In genomic region chr8:45469006-45469405, GRCm38 (mm10) we compare ENCODE assay signal across 9 mouse cellular contexts. TPM values are rescaled to one million over a fixed set of nuclear protein-coding genes. Genes with fewer than 3 reads are reported as not detected.
"Had no signal": no experiment of that assay in that cellular context is flagged by ENCODE, and none has a peak within 500 bp of the region (broad histone marks: within the 10 kb centered on the region; RNA-seq: fewer than 3 reads in every experiment).

No protein-coding gene starts in this region.

- H3K9me3 ChIP-seq: liver, embryonic 13.5 days; neural tube, embryonic 13.5 days had no signal

- H3K27ac ChIP-seq: liver, embryonic 13.5 days; neural tube, embryonic 13.5 days had no signal

- DNase-seq: liver, embryonic 13.5 days; lung, adult 2 months; midbrain, embryonic 14.5 days; thymus, adult 18-20 months; thymus, postnatal 36 days had no signal

- H3K36me3 ChIP-seq: liver, embryonic 13.5 days; neural tube, embryonic 13.5 days had no signal

- H3K4me3 ChIP-seq: liver, embryonic 13.5 days; myocyte; neural tube, embryonic 13.5 days had no signal

- H3K9ac ChIP-seq: liver, embryonic 13.5 days; neural tube, embryonic 13.5 days had no signal

- H3K27me3 ChIP-seq: liver, embryonic 13.5 days; neural tube, embryonic 13.5 days had no signal

- H3K4me2 ChIP-seq: liver, embryonic 13.5 days; midbrain, embryonic 11.5 days; neural tube, embryonic 13.5 days had no signal

- H3K4me1 ChIP-seq: liver, embryonic 13.5 days had no signal

RNA-seq across cellular contexts. Expression of gene Sorbs2, which starts 38.6 kb away (rescaled TPM):
- total RNA-seq: monocyte, adult 5-6 weeks had no signal

RNA-seq across cellular contexts. Expression of gene Tlr3, which starts 58.1 kb away (rescaled TPM):
- total RNA-seq: monocyte, adult 5-6 weeks had no signal
